Mouse (Mus musculus) layer of hippocampus, adult 11-12 months (tissue): ENCODE measurements around the gene Soga3.

Source experiments
- DNase-seq: peaks from one replicate; pipeline ENCODE4 v3.0.0; 2022; ENCODE audit warnings: low spot score

The Soga3 gene

DNA sequence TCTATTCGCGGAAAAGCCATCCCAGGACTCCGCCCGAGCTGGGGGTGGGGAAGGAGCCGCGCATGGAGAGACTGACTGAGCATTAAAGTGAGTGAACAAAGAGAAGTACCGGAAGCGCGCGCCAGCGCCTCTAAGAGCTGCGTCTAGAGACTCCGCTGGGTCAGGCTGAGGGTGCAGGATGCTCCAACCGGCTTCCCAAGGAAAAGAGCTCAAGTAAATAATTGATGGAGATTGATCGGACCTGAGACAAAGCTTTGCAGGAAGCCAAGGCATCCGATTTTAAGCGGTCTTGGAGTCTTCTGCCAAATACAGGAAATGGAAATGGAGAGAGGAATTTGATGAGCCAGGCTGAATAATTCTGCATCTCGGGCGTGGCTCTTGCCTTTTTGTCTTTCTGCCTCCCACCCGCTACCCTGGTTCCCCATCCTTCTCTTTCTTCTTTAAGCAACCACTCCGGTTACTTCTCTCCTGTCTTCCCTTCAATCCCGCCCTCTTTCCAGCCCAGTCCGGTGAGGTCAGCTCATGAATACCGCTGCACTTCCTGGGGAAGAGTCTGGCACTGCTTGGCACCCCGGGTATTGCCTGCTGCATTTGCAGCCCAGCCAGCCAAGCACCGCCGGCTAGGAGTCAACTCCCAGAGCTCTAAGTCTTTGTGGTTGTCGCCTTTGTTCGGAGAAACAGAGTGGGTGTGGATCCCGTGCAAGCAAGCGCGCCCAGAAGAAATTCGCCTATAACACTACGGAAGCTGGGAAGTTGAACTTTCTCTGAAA, at the start of gene Soga3:
Gene Soga3 (plus strand): TSS at position 274 of the 770 bp plus-strand sequence.
- DNase-seq = peak; percentile 60

DNA sequence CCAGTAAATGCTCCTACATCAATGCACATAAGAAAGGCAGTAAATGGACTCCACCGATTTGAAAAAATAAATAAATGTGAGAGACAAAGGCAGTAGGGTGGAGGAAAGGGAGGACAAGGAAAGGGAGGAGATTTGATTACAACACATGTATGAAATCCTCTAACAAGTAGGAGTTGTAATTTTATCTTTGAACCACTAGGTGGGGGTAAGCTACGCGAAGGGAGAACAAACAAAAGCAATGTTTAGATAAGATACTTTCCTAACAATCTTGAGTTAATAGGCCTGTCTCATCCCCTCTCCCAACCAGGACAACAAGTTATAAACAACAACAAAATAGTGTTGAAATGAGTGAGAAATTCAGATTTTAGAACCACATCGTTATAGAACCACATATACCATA, 36.7 kb upstream of the Soga3 start:
- DNase-seq = no peak

DNA sequence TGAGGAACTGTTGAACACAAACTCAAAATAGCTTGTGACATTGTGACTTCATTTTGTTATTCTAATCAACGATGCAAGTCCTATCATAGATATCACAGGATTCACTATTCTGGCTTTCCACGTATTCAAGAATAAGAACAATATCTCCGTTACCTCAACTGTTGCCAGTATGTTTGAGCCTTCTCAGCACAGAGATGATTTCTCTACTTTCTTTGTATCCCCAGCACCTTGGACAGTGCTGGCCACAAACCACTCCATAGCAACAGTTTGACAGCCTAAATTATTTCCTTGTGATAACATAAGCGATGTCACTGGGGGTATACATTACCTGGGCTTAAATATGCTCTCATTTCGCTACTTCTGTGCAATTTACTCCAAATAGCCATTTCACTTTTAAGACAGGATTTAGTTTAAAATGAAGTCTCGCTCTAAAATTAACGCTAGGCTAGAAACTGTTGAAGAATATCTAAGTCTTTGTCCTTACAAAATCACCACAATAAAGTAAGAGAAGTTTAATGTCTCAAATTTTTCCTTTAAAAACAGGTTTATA, 1.0 kb upstream of the Soga3 start:
- no peak for DNase-seq

DNA sequence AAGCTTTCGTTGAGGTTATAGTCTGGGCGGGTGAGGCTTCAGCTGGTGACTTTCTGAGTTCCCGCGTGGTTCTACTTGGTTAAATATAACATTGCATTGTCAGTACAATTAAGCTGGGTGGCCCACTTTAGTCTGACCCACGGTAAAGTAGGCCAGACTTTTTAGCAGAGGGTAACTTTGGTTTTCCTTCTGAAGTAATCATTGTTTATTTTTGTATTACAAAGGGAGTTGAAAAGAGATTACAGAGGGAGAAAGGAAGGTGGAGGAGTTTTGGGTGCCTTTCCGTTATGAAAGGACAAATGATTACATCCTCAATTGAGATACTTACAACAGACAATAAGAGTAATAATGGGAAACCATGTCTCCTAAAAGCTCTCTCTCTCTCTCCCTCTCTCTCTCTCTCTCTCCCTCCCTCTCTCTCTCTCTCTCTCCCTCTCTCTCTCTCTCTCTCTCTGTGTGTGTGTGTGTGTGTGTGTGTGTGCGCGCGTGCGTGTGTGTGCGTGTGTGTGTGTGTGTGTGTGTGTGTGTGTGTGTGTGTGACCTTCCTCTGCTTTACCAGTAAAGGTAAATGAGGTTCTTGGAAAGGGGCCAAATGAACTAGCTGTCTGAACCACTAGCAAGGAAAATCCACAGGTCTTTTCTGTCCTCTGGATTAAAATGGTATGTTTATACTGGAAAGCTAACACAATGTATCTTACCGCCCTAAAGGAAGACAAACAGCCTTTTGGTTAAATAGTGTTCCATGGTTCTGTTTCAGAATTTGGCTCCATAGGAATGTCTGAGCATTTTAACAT, 1.2 kb downstream of the Soga3 start:
- no peak for DNase-seq

DNA sequence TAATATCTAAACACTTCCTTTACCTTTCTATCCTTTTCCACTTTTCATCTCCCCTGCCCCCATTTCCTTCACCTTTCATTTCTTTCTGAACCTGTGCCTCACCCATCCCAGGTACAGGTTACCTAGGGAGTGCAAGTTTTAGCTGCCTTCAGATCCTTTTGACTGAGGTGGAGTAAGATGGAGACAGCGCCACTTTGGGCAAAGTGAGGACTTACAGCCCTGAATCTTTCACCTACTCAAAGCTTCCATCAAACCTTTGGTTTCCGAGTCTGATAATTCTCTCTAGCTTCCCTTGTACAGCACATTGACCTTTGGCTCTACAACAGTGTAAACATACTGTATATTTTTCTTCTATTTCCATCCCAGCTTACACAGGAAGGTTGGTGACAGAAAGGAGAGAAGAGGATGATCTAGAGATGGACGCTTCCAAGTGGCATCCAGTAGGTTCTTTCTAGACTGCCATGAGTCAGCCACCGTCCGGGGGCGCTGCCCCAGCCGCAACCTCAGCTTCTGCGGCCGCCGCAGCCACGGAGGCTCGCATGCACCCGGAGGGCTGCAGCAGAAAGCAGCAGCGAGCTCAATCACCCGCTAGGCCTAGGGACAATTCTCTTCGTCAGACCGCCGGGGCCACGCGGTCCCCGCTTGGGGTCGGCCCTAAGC, 2.7 kb downstream of the Soga3 start:
- DNase-seq = no peak

DNA sequence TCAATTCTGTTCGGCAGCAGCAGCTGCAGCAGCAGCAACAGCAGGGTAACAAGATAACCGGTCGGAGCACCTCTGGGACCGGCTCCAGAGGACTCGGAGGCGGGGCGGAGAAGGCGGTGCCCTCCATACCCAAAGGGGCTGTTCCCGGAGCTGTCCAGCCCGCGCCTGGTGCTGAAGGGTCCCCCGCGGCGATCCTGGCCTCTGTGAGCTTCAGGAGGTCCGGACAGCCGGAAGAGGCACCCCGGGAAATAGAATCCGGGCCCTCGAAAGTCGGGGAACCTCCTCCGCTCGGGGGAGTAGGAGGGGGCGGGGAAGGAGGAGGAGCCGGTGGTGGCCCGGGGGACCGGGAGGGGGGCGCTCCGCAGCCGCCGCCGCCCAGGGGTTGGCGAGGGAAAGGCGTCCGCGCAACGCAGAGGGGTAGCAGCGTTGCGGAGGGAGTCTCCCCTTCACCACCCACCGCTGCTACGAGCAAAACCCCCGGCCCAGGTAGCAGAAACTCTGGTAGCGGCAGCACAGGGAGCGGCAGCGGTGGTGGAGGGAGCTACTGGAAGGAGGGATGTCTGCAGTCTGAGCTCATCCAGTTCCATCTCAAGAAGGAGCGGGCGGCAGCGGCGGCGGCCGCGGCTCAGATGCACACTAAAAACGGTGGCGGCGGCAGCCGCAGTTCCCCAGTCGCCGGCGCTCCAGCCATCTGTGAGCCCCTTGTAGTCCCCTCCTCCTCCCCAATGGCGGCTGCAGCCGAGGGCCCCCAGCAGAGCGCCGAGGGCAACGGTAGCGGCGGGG, 3.4 kb downstream of the Soga3 start:
- DNase-seq = peak; percentile 79

DNA sequence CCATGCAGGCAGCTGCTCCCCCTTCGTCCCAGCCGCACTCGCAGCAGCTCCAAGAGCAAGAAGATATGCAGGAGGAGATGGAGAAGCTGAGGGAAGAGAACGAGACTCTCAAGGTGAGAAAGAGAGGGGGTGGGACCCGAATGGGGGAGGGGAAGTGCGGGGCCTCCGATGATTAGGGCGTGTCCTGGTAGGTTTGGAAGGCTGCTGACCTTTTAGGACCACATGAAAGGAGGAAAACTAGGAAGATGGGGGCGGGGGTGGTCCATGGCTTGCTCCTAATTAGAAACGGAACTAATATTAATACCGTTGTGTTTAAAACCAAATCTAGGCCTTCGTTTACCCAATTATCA, 4.0 kb downstream of the Soga3 start:
- DNase-seq = no peak

DNA sequence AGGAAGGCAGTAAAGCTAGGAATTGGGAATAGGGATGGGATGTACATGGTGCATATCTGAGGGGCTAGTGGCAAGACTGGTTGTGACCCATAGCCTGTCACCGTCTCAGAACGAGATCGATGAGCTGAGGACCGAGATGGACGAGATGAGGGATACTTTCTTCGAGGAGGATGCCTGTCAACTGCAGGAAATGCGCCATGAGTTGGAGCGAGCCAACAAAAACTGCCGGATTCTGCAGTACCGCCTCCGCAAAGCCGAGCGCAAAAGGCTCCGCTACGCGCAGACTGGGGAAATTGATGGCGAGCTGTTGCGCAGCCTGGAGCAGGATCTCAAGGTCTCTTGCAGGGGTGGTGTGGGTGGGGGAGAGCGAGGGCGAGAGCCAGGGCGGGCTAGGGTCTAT, 4.4 kb downstream of the Soga3 start:
- peak; percentile 79 for DNase-seq

DNA sequence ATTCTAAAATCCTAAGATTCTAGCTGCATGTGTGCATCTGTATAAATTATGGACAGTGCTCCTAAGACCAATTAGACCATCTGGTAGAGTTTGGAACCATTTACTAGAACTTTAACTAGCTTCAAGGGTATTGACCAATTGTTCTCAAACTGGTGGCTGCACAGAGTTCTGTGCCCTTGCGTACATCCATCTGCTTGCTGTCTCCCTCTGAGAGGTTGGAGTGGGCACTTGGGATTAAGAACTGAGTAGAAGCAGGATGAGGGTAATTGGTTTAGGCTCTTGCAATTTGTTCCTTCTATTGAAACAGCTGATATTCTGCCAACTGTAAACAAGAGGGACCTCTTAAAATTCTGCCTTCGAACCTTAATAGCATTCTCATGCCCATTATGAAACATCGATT, 11.7 kb downstream of the Soga3 start:
- no peak for DNase-seq

DNA sequence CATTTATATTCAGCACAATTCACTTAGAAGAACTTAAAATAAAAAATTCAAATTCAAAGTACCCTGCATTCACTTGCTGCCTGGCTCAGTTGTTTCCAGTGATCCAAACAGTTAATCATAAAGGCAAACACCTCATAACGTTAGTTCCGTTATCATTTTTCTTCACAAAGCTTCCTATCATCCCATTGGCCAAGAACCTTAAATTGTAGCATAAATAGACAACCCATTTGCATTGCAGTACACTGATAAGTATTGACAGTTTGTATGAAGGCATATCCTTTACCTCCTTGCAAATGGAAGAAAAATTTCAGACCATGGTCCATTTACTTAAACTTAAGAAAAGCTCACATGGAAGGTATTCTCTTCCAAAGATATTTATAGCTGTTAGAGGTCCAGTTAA, 18.0 kb downstream of the Soga3 start:
- DNase-seq = no peak

DNA sequence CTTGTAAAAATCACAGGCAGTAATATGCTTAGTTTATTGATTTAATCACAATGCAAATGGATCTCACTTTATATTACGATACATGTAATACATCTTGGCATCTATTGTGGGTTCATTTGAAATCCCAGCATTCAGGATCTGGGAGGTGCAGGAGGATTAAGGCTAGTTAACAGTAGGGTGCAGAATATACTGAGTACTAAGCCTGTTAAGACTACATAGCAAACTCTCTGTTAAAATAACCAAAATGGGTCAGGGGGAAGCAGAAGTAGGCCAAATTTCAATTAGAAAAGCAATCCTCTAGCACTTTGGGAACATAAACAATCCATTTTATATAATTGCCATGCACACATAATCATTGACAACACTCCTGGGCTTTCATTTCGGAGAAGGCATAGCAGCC, 30.1 kb downstream of the Soga3 start:
- no peak for DNase-seq

DNA sequence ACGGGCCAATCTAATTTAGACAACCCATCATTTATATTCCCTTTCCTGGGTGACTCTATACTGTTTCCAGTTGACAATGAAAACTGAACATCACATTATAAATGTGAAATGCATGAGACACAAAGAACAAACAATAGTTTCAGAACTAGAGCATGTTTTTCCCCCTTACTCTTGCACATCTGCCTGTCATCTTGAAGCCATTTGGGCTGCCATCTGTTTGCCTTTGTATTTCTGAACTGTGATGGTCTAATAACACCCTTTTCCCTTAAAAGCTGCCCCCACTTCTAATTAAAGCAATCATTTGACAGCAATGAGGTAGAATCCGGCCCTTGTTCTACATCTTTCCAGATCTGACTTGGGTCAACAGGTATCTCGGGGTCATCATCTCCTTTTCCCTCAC, 32.0 kb downstream of the Soga3 start:
- peak; percentile 35 for DNase-seq

DNA sequence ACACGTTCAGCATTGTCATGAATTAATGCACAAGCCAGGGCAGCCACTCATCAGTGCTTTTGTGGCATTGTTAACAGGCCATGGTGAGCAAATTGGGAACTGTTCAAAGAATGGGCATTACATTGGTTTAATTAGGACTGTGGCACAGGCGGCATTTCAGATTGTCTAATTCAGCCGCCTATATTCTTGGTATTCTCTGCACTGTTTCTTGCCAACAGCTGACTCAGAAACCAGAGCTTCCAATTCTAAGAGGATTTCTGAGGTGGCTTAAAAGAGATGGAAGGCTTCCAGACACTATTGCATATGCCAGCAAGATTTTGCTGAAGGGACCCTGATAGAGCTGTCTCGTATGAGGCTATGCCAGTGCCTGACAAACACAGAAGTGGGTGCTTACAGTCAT, 33.2 kb downstream of the Soga3 start:
- DNase-seq = no peak

DNA sequence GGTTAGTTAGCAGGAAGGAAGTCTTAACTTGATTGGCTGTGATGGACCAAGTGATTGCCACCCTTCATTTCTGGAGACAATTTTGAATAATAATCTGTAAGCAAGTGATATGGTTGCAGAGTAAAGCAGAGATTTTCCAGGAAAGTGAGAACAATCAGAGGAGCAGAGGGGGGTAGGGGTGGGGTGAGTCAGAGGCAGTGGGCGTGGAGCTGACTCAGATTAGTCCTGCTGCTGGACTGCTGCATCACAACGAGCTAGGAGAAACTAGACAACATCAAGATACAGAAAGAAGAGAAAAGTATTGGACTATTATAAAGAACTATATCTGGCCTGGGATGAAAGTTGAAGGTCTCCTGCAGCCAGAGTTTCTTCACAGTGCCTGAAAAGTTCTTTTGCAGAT, 34.4 kb downstream of the Soga3 start:
- DNase-seq = peak; percentile 42

DNA sequence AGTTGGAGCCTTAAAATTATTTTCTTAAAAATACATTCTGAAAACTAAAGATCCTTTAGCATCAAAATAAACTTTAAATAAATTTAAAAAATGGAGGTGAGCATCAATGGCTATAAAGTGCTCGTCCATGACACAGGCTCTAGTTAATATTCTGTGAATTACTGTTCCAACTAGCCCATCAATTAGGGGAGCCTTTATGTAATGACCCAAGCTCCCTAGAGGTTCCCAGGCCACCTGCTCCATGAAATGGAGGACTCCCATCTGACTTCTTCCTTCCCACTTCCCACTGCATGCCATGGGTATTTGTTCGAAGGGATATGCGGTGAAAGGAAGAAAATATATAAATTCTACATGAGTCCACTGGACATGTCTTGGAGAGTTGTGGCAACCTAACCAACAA, 36.6 kb downstream of the Soga3 start:
- no peak for DNase-seq

DNA sequence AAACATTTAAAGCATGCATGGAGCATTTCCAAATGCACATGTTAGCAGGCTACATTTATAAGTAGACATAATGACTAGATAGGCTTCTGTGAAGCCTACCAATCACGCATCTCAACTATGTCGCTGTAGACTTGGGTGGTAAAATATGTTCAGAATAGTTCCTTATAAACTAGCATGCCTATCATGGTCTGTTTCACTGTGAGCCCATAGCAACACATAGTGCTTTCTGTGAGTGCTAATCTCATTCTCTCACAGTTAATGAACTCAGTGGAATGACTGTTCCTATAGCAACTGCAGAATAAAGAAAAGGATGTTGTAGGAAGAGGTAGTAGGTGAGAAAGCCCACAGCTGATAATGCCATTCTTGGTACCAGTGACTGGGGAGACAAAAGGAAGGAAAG, 37.4 kb downstream of the Soga3 start:
- DNase-seq = no peak

DNA sequence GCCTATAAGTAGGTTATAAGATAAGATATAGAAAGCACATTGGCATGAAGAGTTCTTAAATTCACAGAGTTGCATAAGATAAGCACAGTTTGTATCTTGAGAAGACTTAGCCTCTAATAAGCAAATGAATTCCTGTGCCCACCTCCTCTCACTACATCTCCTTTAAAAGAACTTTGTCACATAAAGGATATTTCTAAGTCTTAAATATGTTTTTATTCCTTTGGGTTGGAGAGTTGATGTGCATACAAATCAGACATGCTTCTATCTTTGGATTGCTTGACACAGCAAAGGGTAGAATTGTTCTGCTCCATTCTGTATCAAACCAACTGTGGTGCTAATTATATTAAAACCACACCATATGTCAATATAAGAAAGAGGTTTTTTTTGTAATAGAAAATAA, 50.1 kb downstream of the Soga3 start:
- no peak for DNase-seq

DNA sequence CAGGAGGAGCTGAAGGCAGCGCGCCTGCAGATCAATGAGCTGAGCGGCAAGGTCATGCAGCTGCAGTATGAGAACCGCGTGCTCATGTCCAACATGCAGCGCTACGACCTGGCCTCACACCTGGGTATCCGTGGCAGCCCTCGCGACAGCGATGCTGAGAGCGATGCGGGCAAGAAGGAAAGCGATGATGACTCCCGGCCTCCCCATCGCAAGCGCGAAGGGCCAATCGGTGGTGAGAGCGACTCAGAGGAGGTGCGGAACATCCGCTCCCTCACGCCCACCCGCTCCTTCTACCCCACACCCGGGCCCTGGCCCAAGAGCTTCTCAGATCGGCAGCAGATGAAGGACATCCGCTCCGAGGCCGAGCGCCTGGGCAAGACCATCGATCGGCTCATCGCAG, 53.2 kb downstream of the Soga3 start:
- no peak for DNase-seq

DNA sequence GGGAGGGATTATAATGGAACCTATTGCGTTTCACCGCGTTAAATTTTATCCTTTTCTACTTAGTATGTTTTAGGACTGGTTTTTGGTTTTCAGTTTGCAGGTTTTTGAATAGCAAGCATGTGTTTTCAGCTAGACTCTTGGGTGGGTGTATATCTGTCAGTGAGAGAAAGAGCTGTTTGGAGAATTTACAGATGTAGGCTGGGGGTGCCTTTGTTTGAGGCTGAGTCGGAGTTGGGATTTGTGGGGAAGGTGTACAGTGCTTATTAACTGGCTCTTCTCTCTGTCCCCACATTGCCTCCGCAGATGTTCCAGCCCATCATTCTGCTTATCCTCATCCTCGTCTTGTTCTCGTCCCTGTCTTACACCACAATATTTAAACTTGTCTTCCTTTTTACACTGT, 55.0 kb downstream of the Soga3 start, which contains the start of gene Gm49353:
Gene Gm49353 (plus strand): TSS at position 313 of the 400 bp plus-strand sequence.
- no peak for DNase-seq

DNA sequence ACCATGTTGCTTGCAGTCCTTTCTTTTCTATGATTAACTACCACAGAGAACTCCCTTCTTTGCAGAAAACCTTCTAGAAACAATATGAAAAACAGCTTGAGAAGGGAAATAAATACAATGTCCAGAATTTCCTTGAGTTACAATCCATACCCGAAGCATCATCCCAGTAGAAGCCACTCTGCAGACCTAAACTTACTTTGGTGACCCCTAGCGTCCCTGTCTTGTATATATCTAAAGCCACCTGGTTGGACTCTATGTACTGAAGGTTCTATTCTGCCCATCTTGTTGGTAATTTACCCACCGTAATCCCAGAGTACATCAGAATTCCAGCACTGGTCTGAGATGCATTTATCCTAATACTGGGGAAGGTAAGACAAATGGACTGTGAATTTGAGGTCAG, 56.2 kb downstream of the Soga3 start:
- DNase-seq = no peak

DNA sequence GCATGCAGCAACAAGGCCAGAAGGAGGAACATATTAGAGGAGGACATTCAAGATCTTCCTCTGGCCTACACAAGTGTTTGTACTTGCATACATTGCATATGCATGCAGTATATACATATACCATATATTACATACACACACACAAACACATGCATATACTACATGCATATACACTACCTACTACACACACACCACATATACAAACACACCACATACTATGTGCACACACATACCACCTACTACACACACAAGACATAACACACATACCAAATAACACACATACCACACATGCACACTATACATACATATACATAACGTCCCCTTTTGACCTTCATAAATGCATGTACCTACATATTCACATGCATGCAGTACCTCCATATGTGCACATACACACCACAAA, 57.0 kb downstream of the Soga3 start:
- DNase-seq = no peak

DNA sequence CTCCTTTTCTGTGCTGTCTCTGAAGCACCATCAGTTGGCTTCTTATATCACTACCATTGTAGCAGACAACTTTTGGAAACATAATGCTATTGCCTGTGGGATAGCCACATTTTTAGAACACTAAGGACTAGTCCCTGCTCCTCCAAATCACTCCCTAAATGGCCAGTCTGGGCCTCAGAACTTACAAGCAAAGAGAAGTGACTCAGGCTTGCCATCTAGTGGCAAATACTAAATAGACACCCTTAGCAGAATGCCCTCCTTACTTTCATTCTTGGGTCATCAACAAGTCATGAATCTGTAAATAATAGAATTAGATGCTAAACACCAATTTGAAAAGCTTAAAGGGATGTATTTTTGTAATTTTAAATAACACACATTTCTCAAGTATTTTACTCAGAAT, 63.1 kb downstream of the Soga3 start:
- DNase-seq = peak; percentile 50
